Mouse (Mus musculus) lung, embryonic 14.5 days (tissue): ENCODE data around the gene Chpt1. TPM values are rescaled to one million over a fixed set of nuclear protein-coding genes. Genes with fewer than 3 reads are reported as not detected.

Experiments
- ATAC-seq: fragments of 200-750 bp; cut with Nextera tagmentation; 2 replicates; pipeline ENCODE4 v1.8.0; 2017; ENCODE audit warnings: mild to moderate bottlenecking, moderate TSS enrichment, moderate library complexity; ENCODE audit not compliant: insufficient read depth
- DNase-seq: peaks from one replicate; pipeline ENCODE4 v3.0.0-alpha.2; 2015
- H3K27ac ChIP-seq: fragments of 300-500 bp; sonication (generic); 2 replicates; pipeline ENCODE4 v1.5.1; 2014; ENCODE audit warnings: low read depth, mild to moderate bottlenecking, moderate library complexity
- H3K27me3 ChIP-seq: fragments of 300-500 bp; sonication (generic); 2 replicates; pipeline ENCODE4 v1.6.1; 2014; ENCODE audit warnings: low read length, control low read depth; ENCODE audit not compliant: insufficient read depth
- H3K36me3 ChIP-seq: fragments of 300-500 bp; sonication (generic); 2 replicates; pipeline ENCODE4 v1.6.1; 2014; ENCODE audit warnings: control low read depth; ENCODE audit not compliant: insufficient read depth
- H3K4me1 ChIP-seq: fragments of 300-500 bp; sonication (generic); 2 replicates; pipeline ENCODE4 v1.6.1; 2014; ENCODE audit warnings: antibody characterized with exemption, control low read depth; ENCODE audit not compliant: insufficient read depth
- H3K4me2 ChIP-seq: fragments of 300-500 bp; sonication (generic); 2 replicates; pipeline ENCODE4 v1.6.1; 2014; ENCODE audit warnings: mild to moderate bottlenecking
- H3K4me3 ChIP-seq: fragments of 300-500 bp; sonication (generic); 2 replicates; pipeline ENCODE4 v1.5.1; 2014; ENCODE audit warnings: low read depth, low read length
- H3K9ac ChIP-seq: fragments of 300-500 bp; sonication (generic); 2 replicates; pipeline ENCODE4 v1.6.1; 2014
- H3K9me3 ChIP-seq: fragments of 300-500 bp; sonication (generic); 2 replicates; pipeline ENCODE4 v1.6.1; 2016; ENCODE audit warnings: low read depth, low read length, control low read depth
- CTCF ChIP-seq: IDR thresholded peaks from 2 replicates; pipeline ENCODE4 v1.5.1; 2016; ENCODE audit warnings: antibody characterized with exemption, low read depth
- WGBS: fragments of 180-500 bp; shearing (Covaris S2); extraction: QIAGEN DNeasy Blood & Tissue Kit; methylation state at CpG from one replicate; pipeline ENCODE4 v1.1.7; 2014; 5-methylcytosine and 5-hydroxymethylcytosine counted together
- polyA plus RNA-seq: library from polyadenylated mRNA; unstranded; fragments of >200 nt; fragmentation: Nextera tagmentation; extraction: Ambion mirVana; gene quantifications from 2 replicates; pipeline ENCODE4 v1.2.1, GENCODE M21; 2014

The Chpt1 gene
- polyA plus RNA-seq, 1 experiment from 2014 or later: 40.5 TPM

DNA sequence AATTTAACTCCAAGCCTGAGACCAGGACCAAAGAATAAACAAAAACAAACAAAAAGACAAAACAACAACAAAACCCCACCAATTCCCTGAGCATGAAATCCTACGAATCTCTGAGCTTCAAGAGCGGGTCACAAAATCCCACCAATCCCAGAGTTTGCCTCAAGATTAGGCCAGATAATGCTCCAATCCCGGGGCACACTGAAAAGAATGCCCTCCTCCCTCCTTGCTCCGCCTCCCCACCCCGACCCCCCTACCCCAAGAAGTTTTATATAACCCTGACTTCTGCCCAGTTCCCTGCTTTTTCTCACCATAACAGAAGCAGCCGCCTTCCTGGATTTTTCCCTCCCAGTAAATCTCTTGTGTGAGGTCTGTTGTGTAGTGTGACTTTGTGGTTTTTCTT lies 46.1 kb downstream of the Chpt1 start:
- TF ChIP-seq CTCF: no peak
- 28% methylated on average over 6 of the region's 6 CpGs for WGBS
- H3K4me1 ChIP-seq: no peaks in the 10 kb centered on the region
- H3K4me2 ChIP-seq: peak overlapping the region; percentile 16; the same call in 1 of the 2 replicates
- H3K27me3 ChIP-seq: no peaks in the 10 kb centered on the region
- DNase-seq (peak; percentile 58), ATAC-seq (peak; percentile 74)
- no peaks in the 10 kb centered on the region for H3K36me3 ChIP-seq
- peak overlapping the region; percentile 65; the same call in 1 of the 2 replicates for H3K27ac ChIP-seq
- H3K9me3 ChIP-seq: no peaks in the 10 kb centered on the region
- H3K4me3 ChIP-seq: no peak overlapping the region
- H3K9ac ChIP-seq: no peak overlapping the region

DNA sequence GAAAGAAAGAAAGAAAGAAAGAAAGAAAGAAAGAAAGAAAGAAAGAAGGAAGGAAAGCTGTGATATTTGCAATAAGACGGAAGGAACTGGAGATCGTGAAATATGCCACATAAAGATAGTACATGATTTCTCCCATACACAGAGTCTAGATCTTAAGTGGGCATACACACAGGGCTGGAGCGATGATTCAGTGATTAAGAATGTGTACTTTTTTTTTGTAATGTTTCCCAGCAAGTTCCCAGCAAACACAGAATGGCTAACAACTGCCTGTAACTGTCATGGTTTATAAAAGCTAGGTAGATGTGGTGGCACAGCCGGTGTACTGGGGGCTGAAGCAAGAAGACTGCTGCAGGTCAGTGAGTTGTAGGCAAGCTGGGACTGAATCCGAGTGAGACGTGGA lies 51.9 kb downstream of the Chpt1 start:
- TF ChIP-seq CTCF: no peak
- ATAC-seq (no peak), DNase-seq (no peak)
- no peaks in the 10 kb centered on the region for H3K4me1 ChIP-seq
- H3K36me3 ChIP-seq: no peaks in the 10 kb centered on the region
- no peak overlapping the region for H3K4me3 ChIP-seq
- no peak overlapping the region for H3K27ac ChIP-seq
- 82% methylated on average over 6 of the region's 6 CpGs for WGBS
- no peaks in the 10 kb centered on the region for H3K27me3 ChIP-seq
- H3K9ac ChIP-seq: no peak overlapping the region
- no peaks in the 10 kb centered on the region for H3K9me3 ChIP-seq
- H3K4me2 ChIP-seq: no peak overlapping the region

- 63% methylated on average over 2 of the region's 2 CpGs for WGBS
- TF ChIP-seq CTCF: no peak
Observed at GRCm38 (mm10) chr10:88451221-88451620, 52.7 kb downstream of the Chpt1 start.

DNA sequence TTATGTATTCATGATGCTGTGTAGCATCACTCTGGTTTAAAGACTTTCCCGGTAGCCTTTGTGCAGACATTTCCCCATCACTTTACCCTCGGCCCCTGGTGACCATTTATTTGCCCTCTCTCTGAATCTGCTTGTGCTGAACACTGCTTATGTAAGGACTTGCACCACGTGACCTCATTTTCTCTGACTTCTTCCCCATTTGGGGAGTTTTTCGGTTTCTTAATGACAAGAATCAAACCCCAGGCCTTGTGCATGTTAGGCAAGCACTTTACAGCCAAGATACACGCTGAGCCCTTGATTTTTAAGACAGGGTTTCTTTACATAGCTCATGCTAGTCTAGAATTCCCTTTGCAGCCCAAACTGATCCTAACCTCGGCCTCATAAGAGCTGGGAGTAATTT lies 62.6 kb downstream of the Chpt1 start:
- Histone ChIP-seq H3K9ac (no peak overlapping the region), H3K36me3 (peaks cover 45% of the 10 kb centered on the region), H3K27ac (no peak overlapping the region), H3K9me3 (no peaks in the 10 kb centered on the region), H3K4me3 (no peak overlapping the region), H3K27me3 (no peaks in the 10 kb centered on the region), H3K4me1 (no peaks in the 10 kb centered on the region), H3K4me2 (no peak overlapping the region)
- no peak for ATAC-seq
- WGBS: 63% methylated on average over 6 of the region's 6 CpGs
- DNase-seq: no peak
- no peak for TF ChIP-seq CTCF

More at GRCm38 (mm10) chr10:88451221-88451620, 52.7 kb downstream of the Chpt1 start:
- Histone ChIP-seq H3K27me3 (no peaks in the 10 kb centered on the region), H3K4me1 (no peaks in the 10 kb centered on the region), H3K27ac (no peak overlapping the region), H3K4me3 (no peak overlapping the region), H3K9ac (no peak overlapping the region), H3K9me3 (no peaks in the 10 kb centered on the region), H3K36me3 (no peaks in the 10 kb centered on the region), H3K4me2 (no peak overlapping the region)
- ATAC-seq: peak; percentile 62; the same call in 1 of the 2 replicates
- DNase-seq: peak; percentile 77

GRCm38 (mm10) chr10:88427998-88428397 lies 75.9 kb downstream of the Chpt1 start:
- Histone ChIP-seq H3K9ac (no peak overlapping the region), H3K36me3 (peaks cover 41% of the 10 kb centered on the region), H3K4me2 (no peak overlapping the region), H3K4me3 (no peak overlapping the region), H3K9me3 (no peaks in the 10 kb centered on the region), H3K27ac (no peak overlapping the region), H3K27me3 (no peaks in the 10 kb centered on the region), H3K4me1 (no peaks in the 10 kb centered on the region)
- 89% methylated on average over 6 of the region's 6 CpGs for WGBS
- ATAC-seq (no peak), DNase-seq (no peak)
- TF ChIP-seq CTCF: no peak

GRCm38 (mm10) chr10:88426896-88427295 lies 77.0 kb downstream of the Chpt1 start:
- H3K27me3 ChIP-seq: no peaks in the 10 kb centered on the region
- no peak overlapping the region for H3K27ac ChIP-seq
- DNase-seq (no peak), ATAC-seq (no peak)
- H3K4me1 ChIP-seq: no peaks in the 10 kb centered on the region
- H3K36me3 ChIP-seq: peaks cover 40% of the 10 kb centered on the region
- no peak overlapping the region for H3K9ac ChIP-seq
- no peak overlapping the region for H3K4me2 ChIP-seq
- H3K9me3 ChIP-seq: no peaks in the 10 kb centered on the region
- no peak overlapping the region for H3K4me3 ChIP-seq
- WGBS: 63% methylated on average over 5 of the region's 5 CpGs
- TF ChIP-seq CTCF: no peak

DNA sequence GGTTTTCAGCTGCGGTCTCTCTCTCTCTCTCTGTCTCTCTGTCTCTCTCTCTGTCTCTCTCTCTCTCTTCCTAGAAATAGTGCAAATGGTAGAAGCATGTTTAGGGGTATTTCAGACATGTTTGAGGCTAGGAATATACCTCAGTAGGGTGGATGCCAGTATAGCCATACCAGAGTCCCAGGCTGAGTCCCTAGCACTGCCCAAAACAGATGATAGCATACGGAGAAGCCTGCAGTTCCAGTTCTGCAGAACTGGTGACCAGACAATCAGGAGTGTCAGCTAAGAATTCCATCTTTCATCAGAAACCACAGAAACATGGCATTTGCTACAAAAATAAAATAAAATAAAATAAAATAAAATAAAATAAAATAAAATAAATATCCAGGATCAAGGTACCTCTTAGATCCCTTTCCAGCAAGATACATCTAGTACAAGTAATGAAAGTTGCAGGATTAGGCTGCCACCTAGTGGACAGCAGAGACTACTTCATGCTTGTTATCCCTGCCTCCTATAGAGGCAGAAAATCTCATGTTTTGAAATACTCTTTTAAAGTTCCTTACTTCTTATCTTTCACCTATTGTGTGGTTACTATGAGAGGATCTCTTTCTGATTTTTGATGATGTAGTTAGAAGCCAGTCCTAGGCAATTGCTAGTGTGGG lies 77.6 kb downstream of the Chpt1 start:
- TF ChIP-seq CTCF: peak; percentile 81
- peaks cover 37% of the 10 kb centered on the region for H3K36me3 ChIP-seq
- H3K9ac ChIP-seq: no peak overlapping the region
- DNase-seq (peak; percentile 91), ATAC-seq (peak; percentile 79)
- no peak overlapping the region for H3K27ac ChIP-seq
- H3K4me2 ChIP-seq: no peak overlapping the region
- no peak overlapping the region for H3K4me3 ChIP-seq
- no peaks in the 10 kb centered on the region for H3K4me1 ChIP-seq
- no peaks in the 10 kb centered on the region for H3K27me3 ChIP-seq
- no peaks in the 10 kb centered on the region for H3K9me3 ChIP-seq
- 83% methylated on average over 2 of the region's 2 CpGs for WGBS
